Mouse (Mus musculus) olfactory bulb, adult 2 months (tissue): Measurements from ENCODE around the gene Wipf1.

Experiments
- CTCF ChIP-seq: fragments of 200-500 bp; IDR thresholded peaks from 2 replicates; pipeline ENCODE4 v1.5.1; 2012; ENCODE audit warnings: low read depth, mild to moderate bottlenecking, low read length, moderate library complexity; ENCODE audit not compliant: insufficient read depth
- POLR2A ChIP-seq: fragments of 200-500 bp; IDR thresholded peaks from 2 replicates; pipeline ENCODE4 v1.6.1; 2012; ENCODE audit warnings: mild to moderate bottlenecking, low read depth, low read length, moderate library complexity; ENCODE audit not compliant: insufficient read depth

- TF ChIP-seq POLR2A (no peak), CTCF (no peak)
Observed at GRCm38 (mm10) chr2:73510025-73510288, 19.6 kb downstream of the Wipf1 start.
